Mouse (Mus musculus): ENCODE data around the gene Magea2.
A peak's percentile ranks its signal among the peaks of the same experiment; 100 is the strongest.

DNA sequence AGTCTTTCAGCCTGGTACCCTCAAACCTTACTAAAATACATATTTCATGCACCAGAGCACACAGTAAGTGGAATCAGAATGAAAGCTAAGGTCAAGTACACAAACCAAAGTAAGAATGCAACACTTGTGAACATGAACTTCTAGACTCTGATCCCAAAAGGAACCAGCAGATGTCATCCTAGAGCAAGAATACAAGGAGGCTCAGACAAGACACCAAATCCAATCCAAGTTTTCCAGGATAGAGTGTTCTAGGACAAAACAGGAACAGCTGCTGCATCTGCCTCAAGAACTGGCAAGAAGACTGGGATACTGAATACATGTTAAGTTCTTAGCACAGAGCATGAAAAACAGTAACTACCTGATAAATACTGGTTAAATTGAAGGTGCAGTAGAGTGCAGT is 4.6 kb upstream of the Magea2 start:
- peak; percentile 54 for TF ChIP-seq CTCF (IDR thresholded peaks at IDR 0.05)
- no peak for TF ChIP-seq EP300 (IDR thresholded peaks at IDR 0.05)
